Mouse (Mus musculus) ES-E14 (cell line): Measurements from ENCODE around the gene Amh. TPM values are rescaled to one million over a fixed set of nuclear protein-coding genes. Genes with fewer than 3 reads are reported as not detected.

ENCODE experiments used
- DNase-seq: peaks from one replicate; pipeline ENCODE4 v3.0.0-alpha.2; 2013; ENCODE audit warnings: low read depth, low spot score
- H3K27ac ChIP-seq: 2 replicates; pipeline ENCODE4 v1.5.1; 2012; ENCODE audit warnings: low read depth, mild to moderate bottlenecking, low read length, moderate library complexity, mixed read lengths; ENCODE audit not compliant: poor library complexity, insufficient read depth, severe bottlenecking
- H3K36me3 ChIP-seq: 2 replicates; pipeline ENCODE4 v1.6.1; 2012; ENCODE audit warnings: mild to moderate bottlenecking, low read length, moderate library complexity, mixed read lengths; ENCODE audit not compliant: control insufficient read depth, poor library complexity, insufficient read depth, severe bottlenecking
- H3K4me1 ChIP-seq, 2 experiments: fragments of 150-350 bp in 1 of 2; sonication (generic) in 1 of 2; 2 replicates each; pipeline ENCODE4 v1.6.1; 2012; ENCODE audit warnings: low read length in 2 of 2, mild to moderate bottlenecking in 1 of 2, mixed read lengths in 1 of 2; ENCODE audit not compliant: control insufficient read depth in 2 of 2, insufficient read depth in 2 of 2, poor library complexity in 1 of 2
- H3K4me3 ChIP-seq, 2 experiments: fragments of 150-350 bp in 1 of 2; sonication (generic) in 1 of 2; 2 replicates each; pipeline ENCODE4 v1.5.1; 2012; ENCODE audit warnings: low read length in 2 of 2, low read depth in 1 of 2, mild to moderate bottlenecking in 1 of 2, mixed read lengths in 1 of 2; ENCODE audit not compliant: insufficient read depth in 1 of 2, poor library complexity in 1 of 2, severe bottlenecking in 1 of 2
- H3K9ac ChIP-seq: 2 replicates; pipeline ENCODE4 v1.6.1; 2012; ENCODE audit warnings: low read depth, mild to moderate bottlenecking, low read length, mixed read lengths; ENCODE audit not compliant: poor library complexity, insufficient read depth, severe bottlenecking
- H3K9me3 ChIP-seq: fragments of 150-350 bp; sonication (generic); 2 replicates; pipeline ENCODE4 v1.6.1; 2012; ENCODE audit warnings: low read depth, mild to moderate bottlenecking, low read length; ENCODE audit not compliant: control insufficient read depth, insufficient read depth
- CHD2 ChIP-seq: IDR thresholded peaks from 2 replicates; pipeline ENCODE4 v1.6.1; 2014; ENCODE audit warnings: mild to moderate bottlenecking, low read depth, low read length, inconsistent platforms
- HCFC1 ChIP-seq: IDR thresholded peaks from 2 replicates; pipeline ENCODE4 v1.6.1; 2012; ENCODE audit warnings: low read length, inconsistent platforms, borderline replicate concordance; ENCODE audit not compliant: insufficient read depth
- MAFK ChIP-seq: IDR thresholded peaks from 2 replicates; pipeline ENCODE4 v1.6.1; 2014; ENCODE audit warnings: mild to moderate bottlenecking, low read depth, low read length, inconsistent platforms; ENCODE audit not compliant: insufficient read depth
- ZC3H11A ChIP-seq: IDR thresholded peaks from 2 replicates; pipeline ENCODE4 v1.6.1; 2012; ENCODE audit warnings: low read depth, mild to moderate bottlenecking, inconsistent platforms, low read length, borderline replicate concordance
- ZNF384 ChIP-seq: IDR thresholded peaks from 2 replicates; pipeline ENCODE4 v1.6.1; 2012; ENCODE audit warnings: low read depth, low read length, inconsistent platforms
- in situ Hi-C, 2 experiments: fragments of 600-800 bp; cut with MboI; formaldehyde crosslinking; loops; one replicate each; pipeline ENCODE4 v1.15.1; 2025; ENCODE audit warnings: low sequenced_read_pairs in 2 of 2, inconsistent platforms in 1 of 2; ENCODE audit not compliant: unreplicated experiment in 2 of 2
- total RNA-seq: library from RNA; depleted of rRNA; stranded (reverse); fragments of 300-350 nt; gene quantifications from 2 replicates; pipeline ENCODE4 v1.2.3, GENCODE M21; 2012

Gene Amh
- total RNA-seq, 1 experiment = 1.0 TPM

DNA sequence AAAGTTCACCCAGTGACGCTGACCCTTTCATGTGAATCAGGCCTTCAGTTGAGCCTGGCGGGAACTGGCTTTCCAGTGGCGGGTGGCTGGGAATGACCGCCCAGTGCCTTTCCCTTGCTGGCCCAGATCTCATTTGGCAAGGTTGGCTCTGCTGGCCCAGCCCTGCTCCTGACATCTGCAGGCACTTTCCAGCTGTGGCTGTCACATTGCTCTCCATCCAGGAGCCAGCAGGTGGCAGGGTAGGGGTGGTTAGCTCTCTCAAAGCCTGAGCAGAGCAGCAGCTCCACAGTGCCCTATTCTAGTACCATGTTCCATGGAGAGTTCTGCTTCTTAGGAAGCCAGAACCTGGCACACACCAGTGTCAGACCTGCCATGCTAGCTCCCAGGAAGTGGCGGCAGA lies 47.3 kb upstream of the Amh start:
- in situ Hi-C loops = no loop called here
- Histone ChIP-seq H3K9ac (no peak overlapping the region), H3K27ac (no peak overlapping the region), H3K9me3 (no peaks in the 10 kb centered on the region), H3K4me3 (no peak overlapping the region), H3K36me3 (no peaks in the 10 kb centered on the region), H3K4me1 (peaks cover 0 to 19% of the 10 kb centered on the region in 2 experiments; a peak in 3 of 4 replicates)
- DNase-seq = no peak
- TF ChIP-seq ZNF384 = no peak
- no peak for TF ChIP-seq HCFC1
- no peak for TF ChIP-seq MAFK
- TF ChIP-seq ZC3H11A = no peak
- TF ChIP-seq CHD2 = no peak

DNA sequence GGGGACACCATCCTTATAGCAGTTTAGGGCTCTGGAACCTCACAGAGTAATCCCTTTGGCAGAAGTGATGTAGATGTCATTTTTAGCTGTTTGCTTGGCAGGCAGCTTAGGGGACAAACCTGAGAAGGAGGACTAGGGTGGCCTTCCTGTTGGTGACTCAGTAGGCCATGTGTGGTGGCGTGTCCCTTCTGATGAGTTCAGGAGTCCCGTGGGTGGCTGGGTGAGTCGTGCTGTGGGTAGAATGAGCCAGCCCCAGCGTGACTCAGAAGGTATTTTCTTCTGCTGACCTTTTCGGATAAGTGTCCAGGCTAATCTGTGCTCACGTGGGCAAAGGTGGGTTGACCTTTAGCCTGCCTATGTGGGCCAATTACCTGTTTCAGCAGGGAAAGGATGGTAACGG lies 46.4 kb upstream of the Amh start:
- H3K4me1 ChIP-seq = peaks cover 0 to 19% of the 10 kb centered on the region in 2 experiments; a peak in 3 of 4 replicates
- no peak overlapping the region for H3K4me3 ChIP-seq
- H3K9me3 ChIP-seq = no peaks in the 10 kb centered on the region
- peaks cover 3% of the 10 kb centered on the region; the same call in 1 of the 2 replicates for H3K36me3 ChIP-seq
- no peak overlapping the region for H3K9ac ChIP-seq
- DNase-seq = no peak
- TF ChIP-seq MAFK (no peak), CHD2 (no peak), ZC3H11A (no peak), ZNF384 (no peak), HCFC1 (no peak)
- in situ Hi-C loops = no loop called here
- H3K27ac ChIP-seq = no peak overlapping the region

DNA sequence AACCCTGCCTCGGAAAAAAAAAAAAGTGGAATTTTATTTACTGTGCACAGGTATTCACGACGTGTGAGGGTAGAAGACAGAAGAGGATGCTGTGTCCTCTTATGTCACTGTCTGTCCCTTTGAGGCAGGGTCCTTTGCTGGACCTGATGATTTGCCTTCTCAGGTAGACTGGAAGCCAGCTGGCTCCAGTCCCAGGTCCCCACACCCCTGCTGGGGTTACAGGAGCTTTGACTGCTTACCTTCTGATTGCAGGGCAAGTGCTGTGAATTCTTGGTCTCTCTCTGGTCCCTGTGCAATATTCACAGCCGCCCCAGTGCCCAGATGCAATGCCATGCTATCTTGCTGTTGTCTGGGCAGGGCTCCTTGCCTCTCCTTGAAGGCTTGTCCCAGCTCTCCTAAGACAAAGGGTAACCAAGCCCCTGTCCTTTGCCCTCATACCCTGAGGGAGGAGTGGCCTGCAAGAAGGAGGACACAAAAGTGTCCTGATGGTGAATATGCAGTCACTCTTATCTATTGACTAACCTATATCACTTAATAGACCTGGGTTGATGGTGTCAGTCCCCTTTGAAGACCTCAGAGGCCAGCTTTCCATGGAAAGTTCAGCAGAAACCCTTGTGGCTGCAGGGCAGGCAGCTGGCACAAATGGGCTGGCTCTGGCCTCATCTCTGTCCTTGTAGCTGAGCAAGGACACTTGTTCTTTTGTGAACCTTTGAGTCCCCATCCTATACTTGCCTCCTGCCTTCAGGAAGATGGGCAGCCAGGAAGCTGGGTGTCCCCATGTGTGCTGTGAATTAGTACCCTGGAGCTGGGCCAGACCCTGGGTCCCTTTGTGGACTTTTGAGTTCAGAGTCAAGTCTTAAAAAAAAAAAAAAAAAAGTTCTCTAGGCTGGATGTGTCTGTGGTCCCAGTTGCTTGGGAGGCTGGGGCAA lies 44.2 kb upstream of the Amh start:
- H3K4me3 ChIP-seq = no peak overlapping the region
- no peak overlapping the region for H3K9ac ChIP-seq
- no peaks in the 10 kb centered on the region for H3K9me3 ChIP-seq
- no peak for DNase-seq
- no peak overlapping the region for H3K27ac ChIP-seq
- in situ Hi-C loops = no loop called here
- TF ChIP-seq ZC3H11A = no peak
- no peak for TF ChIP-seq MAFK
- no peak for TF ChIP-seq ZNF384
- TF ChIP-seq CHD2 = no peak
- TF ChIP-seq HCFC1 = no peak
- peaks cover 3 to 26% of the 10 kb centered on the region in 2 experiments; a peak in 3 of 4 replicates for H3K4me1 ChIP-seq
- peaks cover 8% of the 10 kb centered on the region; the same call in 1 of the 2 replicates for H3K36me3 ChIP-seq

DNA sequence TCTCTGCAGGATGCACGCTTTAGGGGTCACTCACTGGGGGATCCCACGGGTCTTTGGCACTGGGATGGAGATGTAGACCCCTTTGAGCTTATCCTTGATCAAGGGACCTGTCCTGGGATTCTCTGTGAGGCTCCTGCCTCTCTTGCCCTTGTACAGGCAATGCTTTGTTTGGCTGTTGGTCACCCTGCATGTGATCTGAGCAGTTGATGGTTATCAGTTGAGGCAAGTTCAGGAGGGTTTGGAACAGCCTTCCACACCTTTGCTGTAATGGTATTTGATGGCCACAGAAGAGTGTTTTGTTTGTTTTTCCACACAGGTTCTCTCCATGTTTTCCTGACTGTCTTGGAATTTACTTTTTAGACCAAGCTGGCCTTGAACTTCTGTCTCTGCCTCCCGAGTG lies 43.2 kb upstream of the Amh start:
- Histone ChIP-seq H3K4me3 (no peak overlapping the region), H3K9ac (no peak overlapping the region), H3K9me3 (no peaks in the 10 kb centered on the region), H3K27ac (no peak overlapping the region), H3K36me3 (peaks cover 12% of the 10 kb centered on the region; the same call in 1 of the 2 replicates), H3K4me1 (peaks cover 5 to 28% of the 10 kb centered on the region in 2 experiments; a peak in 3 of 4 replicates)
- in situ Hi-C loops = no loop called here
- TF ChIP-seq CHD2 = no peak
- DNase-seq = no peak
